Mouse (Mus musculus) embryo, embryonic 10.5 days (tissue): ENCODE results near the gene Tmem114.
A peak's percentile ranks its signal among the peaks of the same experiment; 100 is the strongest.

Source experiments
- DNase-seq: peaks from one replicate; pipeline ENCODE4 v3.0.0-alpha.2; 2015; ENCODE audit warnings: low spot score

Tmem114 gene

DNA sequence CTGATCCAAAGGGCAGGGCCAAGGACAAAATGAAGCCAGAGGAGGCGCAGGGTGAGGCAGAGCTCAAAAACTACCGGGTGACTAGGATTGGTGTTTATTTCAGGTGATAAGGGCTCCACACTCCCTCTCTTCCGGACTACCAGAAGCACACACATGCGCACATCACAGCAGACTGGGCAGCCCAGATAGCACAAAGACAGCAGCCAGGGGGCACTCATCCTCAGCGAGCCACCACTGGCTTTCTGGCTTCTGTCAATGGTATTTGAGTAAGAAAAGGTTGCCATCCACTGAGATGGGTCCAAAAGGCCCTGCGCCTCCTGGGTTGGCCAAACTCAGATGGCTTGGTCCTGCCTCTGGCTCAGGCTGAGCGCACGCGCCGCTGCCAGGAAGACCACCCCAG, 15.7 kb downstream of the Tmem114 start:
- DNase-seq, result peak; percentile 61

DNA sequence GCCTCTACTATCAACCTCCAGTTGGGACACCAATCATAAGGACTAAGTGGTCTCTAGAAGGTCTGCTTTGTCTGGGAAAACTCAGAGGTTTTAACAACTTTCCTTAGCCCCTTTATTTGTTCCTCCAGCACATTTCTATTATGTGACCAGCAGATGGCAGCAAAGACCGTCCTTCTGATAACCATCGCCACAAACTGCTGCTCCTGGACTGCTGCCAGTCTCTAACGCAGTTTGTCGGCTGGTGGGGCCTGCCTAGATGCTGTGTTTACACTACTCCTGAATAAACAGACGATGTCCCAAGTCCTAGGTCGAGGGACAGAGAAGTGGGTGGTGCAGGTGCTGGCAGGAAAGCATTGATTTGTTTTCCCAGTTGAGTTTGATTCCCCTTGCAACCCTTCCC, 18.2 kb downstream of the Tmem114 start:
- peak; percentile 88 for DNase-seq

DNA sequence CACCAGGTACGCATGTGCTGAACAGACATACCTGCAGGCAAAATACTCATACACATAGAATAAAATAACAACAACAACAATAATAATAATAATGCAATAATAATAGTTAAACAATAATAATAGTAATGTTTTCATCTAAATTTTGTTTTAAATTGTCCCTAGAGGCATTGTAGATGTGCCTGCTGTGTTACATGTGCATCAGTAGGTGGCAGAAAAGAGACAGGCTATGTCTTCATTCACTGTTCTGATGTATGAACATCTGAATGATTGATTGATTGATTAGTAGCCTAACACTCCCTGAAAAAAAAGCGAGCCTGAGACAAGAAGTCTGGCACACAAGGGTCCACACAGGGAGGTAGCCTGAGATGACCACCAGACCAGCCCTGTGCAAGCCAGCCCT, 22.3 kb downstream of the Tmem114 start:
- no peak for DNase-seq

DNA sequence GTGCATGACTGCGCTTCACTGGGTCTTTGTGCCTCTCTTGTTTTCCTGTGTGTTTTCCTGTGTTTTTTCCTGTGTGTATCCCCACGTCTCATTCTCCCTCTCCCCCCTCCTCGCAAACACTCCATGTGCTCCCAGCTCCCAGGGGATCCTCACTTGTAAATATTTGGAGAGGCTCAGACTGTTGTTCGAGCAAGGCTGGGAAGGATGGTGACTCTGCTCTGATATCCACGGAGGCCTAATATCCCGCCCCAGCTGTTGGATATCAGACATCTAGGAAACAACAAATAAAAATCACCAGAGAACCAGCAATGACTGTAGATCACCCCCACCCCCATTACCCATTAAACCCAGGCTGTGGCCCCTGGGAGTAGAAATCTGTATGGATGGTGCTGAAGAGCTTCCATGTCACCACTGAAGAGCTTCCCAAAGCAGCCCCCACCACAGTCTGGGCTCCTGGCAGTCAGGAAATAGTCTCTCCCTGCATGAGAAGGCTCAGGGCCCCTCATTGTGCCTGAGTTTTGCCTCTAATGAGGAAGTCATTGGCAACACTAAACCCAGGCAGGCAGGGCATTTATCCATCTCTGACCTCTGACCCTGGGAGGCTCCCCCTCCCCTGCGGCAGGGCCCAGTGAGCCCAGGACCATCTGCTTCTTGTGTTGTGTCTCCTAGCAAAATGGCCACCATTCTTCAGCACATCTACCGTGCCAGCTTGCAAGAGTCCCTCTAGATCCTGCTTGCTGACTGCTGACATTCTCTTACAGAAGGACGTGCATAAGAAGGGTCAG, 23.6 kb downstream of the Tmem114 start:
- DNase-seq, result peak; percentile 49

DNA sequence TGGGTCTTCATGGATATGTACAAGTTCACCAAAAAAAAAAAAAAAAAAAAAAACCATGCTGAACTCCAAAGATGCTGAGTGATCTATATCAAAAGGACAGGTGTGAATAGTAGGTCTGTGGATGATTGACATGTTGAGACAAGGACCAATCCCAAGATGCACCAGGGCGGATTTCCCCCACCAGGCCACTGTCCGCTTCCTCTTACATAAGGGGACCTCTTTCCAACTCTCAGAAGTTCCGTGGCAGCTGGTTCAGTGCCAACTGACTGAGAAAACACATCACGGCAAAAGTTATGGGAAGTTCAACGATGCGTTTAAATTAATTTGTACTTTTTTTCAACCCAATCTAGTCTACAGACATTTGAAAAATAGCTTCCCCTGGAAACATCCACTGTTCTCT, 25.1 kb downstream of the Tmem114 start:
- no peak for DNase-seq

DNA sequence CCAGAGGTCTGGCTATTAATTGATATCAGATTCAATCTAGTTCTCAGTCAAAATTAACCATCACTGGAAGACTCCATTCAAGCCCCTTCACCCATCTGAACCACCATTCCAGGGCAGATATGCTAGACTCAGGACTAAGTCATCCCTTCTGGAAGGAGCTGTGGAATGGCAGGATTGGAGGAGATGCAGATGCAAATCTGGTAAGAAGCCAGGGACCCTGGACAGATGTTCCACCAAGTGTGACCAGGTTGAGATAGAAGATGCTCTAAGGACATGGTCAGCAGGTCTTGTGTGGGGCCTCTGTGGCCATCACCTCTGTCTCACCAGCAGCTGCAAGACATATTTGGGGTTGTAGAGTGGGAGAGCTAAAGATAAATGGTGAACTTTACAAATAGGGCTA, 30.0 kb downstream of the Tmem114 start:
- no peak for DNase-seq

DNA sequence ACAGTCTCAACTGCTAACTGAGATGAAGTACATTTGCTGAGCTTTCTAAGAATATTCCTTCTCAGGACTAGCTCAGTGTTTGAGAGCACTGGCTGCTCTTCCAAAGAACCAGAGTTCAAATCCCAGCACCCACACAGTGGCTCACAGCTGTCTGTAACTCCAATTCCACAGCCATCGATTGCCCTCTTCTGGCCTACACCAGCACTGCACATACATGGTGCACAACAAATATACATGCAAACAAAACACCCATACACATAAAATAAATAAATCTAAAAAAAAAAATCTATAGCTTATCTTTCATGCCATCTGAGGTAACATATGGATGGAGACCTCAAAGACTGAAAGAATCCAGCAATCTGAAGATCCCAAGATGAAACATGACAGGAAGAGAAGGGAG, 36.4 kb downstream of the Tmem114 start:
- DNase-seq, result no peak

DNA sequence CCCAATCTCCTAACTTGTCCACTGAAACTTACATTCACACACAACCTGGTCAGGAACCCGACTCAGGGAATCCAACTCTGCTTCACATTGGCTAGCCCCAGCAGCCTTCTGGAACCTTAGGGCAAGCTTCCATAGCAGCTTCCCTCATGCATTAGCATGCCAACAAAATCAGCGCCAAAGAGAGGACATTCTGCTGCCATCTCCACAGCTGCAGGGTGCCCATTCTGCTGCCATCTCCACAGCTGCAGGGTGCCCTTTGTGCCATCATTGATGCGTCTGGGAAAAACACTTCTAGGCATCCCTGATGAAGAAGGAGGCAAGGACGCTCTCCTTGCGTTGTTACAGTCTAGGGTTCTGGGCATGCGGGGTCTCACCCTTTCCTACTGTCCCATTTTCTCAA, 38.5 kb downstream of the Tmem114 start:
- DNase-seq, result no peak

DNA sequence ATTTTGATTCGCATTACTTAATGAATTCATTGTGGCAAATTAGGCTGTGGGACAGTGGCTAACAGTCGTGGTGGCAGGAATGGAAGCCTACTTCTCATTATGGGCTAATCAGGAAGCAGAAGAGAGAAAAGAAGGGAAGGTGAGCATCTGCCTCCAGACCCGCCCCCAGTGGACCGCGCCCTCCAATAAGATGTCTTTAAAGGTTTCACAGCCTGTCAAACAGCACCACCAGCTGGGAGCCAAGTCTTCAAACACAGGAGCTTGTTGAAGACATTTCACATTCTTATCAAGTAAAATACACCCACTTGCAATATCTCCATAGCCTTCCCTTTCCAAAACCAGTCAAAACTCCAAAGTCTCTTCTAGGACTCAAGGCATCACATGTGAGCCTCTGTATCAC, 39.3 kb downstream of the Tmem114 start:
- DNase-seq, result no peak

DNA sequence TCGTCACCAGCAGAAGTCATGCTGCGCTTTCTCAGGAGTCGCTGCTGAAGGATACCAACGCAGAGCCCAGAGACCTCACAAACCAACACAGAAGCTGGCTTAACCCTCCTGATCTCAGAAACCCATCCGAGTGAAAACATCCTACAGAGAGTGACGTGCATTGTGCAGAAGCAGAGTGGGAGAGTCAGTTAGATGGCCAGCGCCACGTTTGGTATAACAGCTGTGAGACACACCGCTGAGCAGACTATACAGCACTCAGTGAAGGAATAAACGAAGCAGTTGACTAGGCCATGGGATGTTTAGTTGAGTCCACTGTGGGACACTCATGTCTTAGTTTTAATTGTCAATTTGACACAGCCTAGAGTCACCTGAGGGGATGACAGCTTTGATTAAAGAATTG, 40.2 kb downstream of the Tmem114 start:
- DNase-seq, result no peak

DNA sequence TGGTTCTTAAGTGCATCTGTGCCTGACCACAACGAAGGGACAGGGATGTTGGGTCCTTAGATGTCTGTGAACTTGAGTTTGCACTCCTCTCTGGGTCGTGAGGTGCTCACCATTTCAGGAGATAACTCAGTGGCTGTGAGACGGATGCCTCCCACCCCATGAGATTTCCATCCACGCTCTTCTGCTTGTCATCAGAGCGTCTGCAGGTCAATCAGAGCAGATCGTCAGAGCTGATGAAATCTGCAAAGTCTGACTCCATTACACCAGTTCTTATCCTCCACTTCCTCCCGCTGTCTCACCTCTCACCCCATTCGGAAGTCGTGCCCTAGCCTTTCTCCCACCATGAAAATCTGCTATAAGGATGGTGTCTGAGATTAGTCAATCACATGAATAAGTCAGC, 41.5 kb downstream of the Tmem114 start:
- DNase-seq, result no peak

DNA sequence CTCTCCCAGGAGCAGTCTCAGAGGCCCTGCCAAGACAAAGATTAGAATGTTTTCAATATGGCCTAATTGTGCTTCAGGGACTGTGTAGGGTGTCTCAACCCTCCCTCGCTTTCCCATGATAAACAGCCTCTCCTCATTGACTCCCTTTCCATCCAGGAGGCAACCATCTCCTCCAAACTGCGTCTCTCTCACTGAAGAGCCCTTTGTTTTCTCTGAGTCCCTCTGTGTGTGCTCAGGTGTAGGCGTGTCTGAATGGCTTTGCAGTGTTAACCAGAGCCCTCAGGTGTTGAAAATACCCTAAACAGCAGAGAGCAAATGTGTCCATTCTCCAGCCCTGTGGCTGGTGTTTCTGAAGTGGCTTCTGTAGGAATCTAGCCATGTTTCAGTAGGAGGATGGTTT, 61.9 kb downstream of the Tmem114 start:
- DNase-seq, result no peak
